Mouse (Mus musculus) regulatory T cell (primary cell): ENCODE data around the gene Mog.
"Not testable (repeated sequence)": the region's sequence is repeated elsewhere in the genome, so short reads cannot be mapped to it uniquely, and the experiment has no call there.

Experiments used
- in situ Hi-C: fragments of 300-600 bp; cut with MboI, MseI; formaldehyde crosslinking; loops from one replicate; pipeline ENCODE4 v1.15.1; 2025; ENCODE audit warnings: high pct_unique_total_duplicates

The Mog gene

GRCm38 (mm10) chr17:37045611-37046311 lies 22.6 kb upstream of the Mog start, which contains the start of gene Gabbr1:
Gabbr1 (plus strand) TSS chr17:37045966.
- in situ Hi-C loops, result no loop called here

- in situ Hi-C loops, result no loop called here
Observed at GRCm38 (mm10) chr17:37044651-37045244, 21.6 kb upstream of the Mog start.

- in situ Hi-C loops, result no loop called here
Observed at GRCm38 (mm10) chr17:37039127-37039894, 16.1 kb upstream of the Mog start.

GRCm38 (mm10) chr17:37029162-37029561 lies 6.0 kb upstream of the Mog start:
- in situ Hi-C loops, result no loop called here

- in situ Hi-C loops, result no loop called here
Observed at GRCm38 (mm10) chr17:37028683-37029120, 5.5 kb upstream of the Mog start.

- in situ Hi-C loops, result no loop called here
Observed at GRCm38 (mm10) chr17:37028212-37028611, 5.0 kb upstream of the Mog start.

- in situ Hi-C loops, result no loop called here
Observed at GRCm38 (mm10) chr17:37027486-37027885, 4.3 kb upstream of the Mog start.

GRCm38 (mm10) chr17:37026425-37026824 lies 3.2 kb upstream of the Mog start:
- in situ Hi-C loops, result no loop called here

GRCm38 (mm10) chr17:37019242-37019641 lies 4.0 kb downstream of the Mog start:
- in situ Hi-C loops, result not testable (repeated sequence)

- in situ Hi-C loops, result no loop called here
Observed at GRCm38 (mm10) chr17:37018328-37018727, 4.9 kb downstream of the Mog start.

GRCm38 (mm10) chr17:37016333-37016732 lies 6.9 kb downstream of the Mog start:
- in situ Hi-C loops, result no loop called here

GRCm38 (mm10) chr17:37012141-37012540 lies 11.1 kb downstream of the Mog start:
- in situ Hi-C loops, result no loop called here

GRCm38 (mm10) chr17:37011719-37012118 lies 11.5 kb downstream of the Mog start:
- in situ Hi-C loops, result no loop called here

GRCm38 (mm10) chr17:37009460-37010042 lies 13.6 kb downstream of the Mog start:
- in situ Hi-C loops, result no loop called here

GRCm38 (mm10) chr17:37008161-37008560 lies 15.0 kb downstream of the Mog start:
- in situ Hi-C loops, result no loop called here

GRCm38 (mm10) chr17:37003366-37003765 lies 19.8 kb downstream of the Mog start:
- in situ Hi-C loops, result no loop called here

GRCm38 (mm10) chr17:37002364-37003330 lies 20.6 kb downstream of the Mog start:
- in situ Hi-C loops, result no loop called here

- in situ Hi-C loops, result no loop called here
Observed at GRCm38 (mm10) chr17:37000863-37001262, 22.3 kb downstream of the Mog start, which contains the start of gene Zfp57. Zfp57 (plus strand) TSS chr17:37001163.

- in situ Hi-C loops, result no loop called here
Observed at GRCm38 (mm10) chr17:36998477-36998876, 24.7 kb downstream of the Mog start.

GRCm38 (mm10) chr17:36997033-36997735 lies 26.0 kb downstream of the Mog start:
- in situ Hi-C loops, result no loop called here
